Mouse (Mus musculus) B cell, adult 2 months (primary cell): Measurements from ENCODE around the gene Cfap36.

Source experiments
- DNase-seq, 2 experiments: peaks; one replicate each; pipeline ENCODE4 v3.0.0; 2022

Cfap36 gene

GRCm38 (mm10) chr11:29246883-29247650 is at the start of gene Cfap36:
Gene Cfap36, minus strand, starts transcription at chr11:29247409.
- peak; percentile 86 to 88 for DNase-seq

- DNase-seq = no peak
These were observed 40.1 kb upstream of the Cfap36 start for GRCm38 (mm10) chr11:29287305-29287704.

GRCm38 (mm10) chr11:29286040-29286439 is 38.8 kb upstream of the Cfap36 start:
- no peak for DNase-seq

GRCm38 (mm10) chr11:29274758-29275157 is 27.5 kb upstream of the Cfap36 start:
- DNase-seq = no peak

- peak in 1 of 2 experiments; percentile 6 for DNase-seq
These were observed 20.6 kb upstream of the Cfap36 start for GRCm38 (mm10) chr11:29267824-29268223.

GRCm38 (mm10) chr11:29254643-29255042 is 7.4 kb upstream of the Cfap36 start:
- DNase-seq = no peak

GRCm38 (mm10) chr11:29248386-29248785 is 1.2 kb upstream of the Cfap36 start:
- DNase-seq = no peak

GRCm38 (mm10) chr11:29247725-29248124 is 516 bp upstream of the Cfap36 start:
- DNase-seq = no peak

- DNase-seq = no peak
These were observed 1.2 kb downstream of the Cfap36 start for GRCm38 (mm10) chr11:29245988-29246387.

- no peak for DNase-seq
These were observed 5.2 kb downstream of the Cfap36 start for GRCm38 (mm10) chr11:29241961-29242360.

GRCm38 (mm10) chr11:29239353-29239752 is 7.9 kb downstream of the Cfap36 start:
- DNase-seq = no peak

GRCm38 (mm10) chr11:29238551-29238950 is 8.7 kb downstream of the Cfap36 start:
- DNase-seq = no peak

- DNase-seq = no peak
These were observed 9.2 kb downstream of the Cfap36 start for GRCm38 (mm10) chr11:29238047-29238446.

- DNase-seq = no peak
These were observed 9.8 kb downstream of the Cfap36 start for GRCm38 (mm10) chr11:29237364-29237763.

GRCm38 (mm10) chr11:29233569-29233968 is 13.6 kb downstream of the Cfap36 start:
- no peak for DNase-seq

- DNase-seq = no peak
These were observed 18.3 kb downstream of the Cfap36 start for GRCm38 (mm10) chr11:29228957-29229356.

- DNase-seq = no peak
These were observed 22.5 kb downstream of the Cfap36 start for GRCm38 (mm10) chr11:29224754-29225153.

- no peak for DNase-seq
These were observed 24.9 kb downstream of the Cfap36 start for GRCm38 (mm10) chr11:29222310-29222709.

- no peak for DNase-seq
These were observed 28.2 kb downstream of the Cfap36 start for GRCm38 (mm10) chr11:29219055-29219454.

GRCm38 (mm10) chr11:29216196-29216595 is 31.0 kb downstream of the Cfap36 start:
- no peak for DNase-seq

GRCm38 (mm10) chr11:29209774-29210173 is 37.4 kb downstream of the Cfap36 start:
- no peak for DNase-seq

GRCm38 (mm10) chr11:29203653-29204052 is 43.6 kb downstream of the Cfap36 start:
- DNase-seq = no peak

GRCm38 (mm10) chr11:29188981-29189380 is 58.2 kb downstream of the Cfap36 start:
- DNase-seq = no peak

GRCm38 (mm10) chr11:29181751-29182150 is 65.5 kb downstream of the Cfap36 start:
- no peak for DNase-seq

- no peak for DNase-seq
These were observed 66.6 kb downstream of the Cfap36 start for GRCm38 (mm10) chr11:29180657-29181056.
